Mouse (Mus musculus) layer of hippocampus, adult 8-10 months (tissue): ENCODE measurements around the gene Vkorc1l1. TPM values are rescaled to one million over a fixed set of nuclear protein-coding genes. Genes with fewer than 3 reads are reported as not detected.
"Not testable (repeated sequence)": the region's sequence is repeated elsewhere in the genome, so short reads cannot be mapped to it uniquely, and the experiment has no call there.

Experiments used
- DNase-seq, 2 experiments: peaks; one replicate each; pipeline ENCODE4 v3.0.0; 2022; ENCODE audit warnings: low spot score in 2 of 2
- total RNA-seq, 4 experiments: library from RNA; stranded (reverse); gene quantifications; 2 replicates each; pipeline ENCODE4 v1.2.4; 2022

Vkorc1l1 gene
- total RNA-seq = 10 to 100 TPM; 43.6 to 50.2 (median 45.9) TPM

DNA sequence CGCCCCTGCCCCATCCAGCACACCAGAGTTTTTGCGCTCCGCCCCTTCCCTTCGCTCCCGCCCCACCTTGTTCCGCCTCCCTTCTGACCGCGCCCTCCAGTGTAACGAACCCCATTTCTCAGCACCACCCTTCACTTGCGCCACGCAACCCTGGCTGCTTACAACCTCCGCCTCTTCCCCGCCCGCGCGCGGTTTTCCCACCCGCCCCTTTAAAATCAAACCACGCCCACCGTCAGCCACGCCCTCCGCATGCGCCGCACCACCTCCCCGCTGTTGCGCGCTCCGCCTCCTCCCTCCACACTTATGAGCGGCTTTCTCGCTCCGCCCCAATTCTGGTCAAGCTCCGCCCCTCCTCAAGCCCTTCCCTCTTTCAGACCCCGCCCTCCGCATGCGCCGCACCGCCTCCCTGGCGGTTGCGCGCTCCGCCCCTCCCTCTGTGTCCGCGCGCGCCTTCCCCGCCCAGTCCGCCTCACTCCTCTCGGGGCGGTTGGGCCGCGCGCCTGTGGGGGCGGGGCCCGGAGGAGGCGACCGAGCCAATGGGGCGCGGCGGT, at the start of gene Vkorc1l1:
Gene Vkorc1l1 (plus strand): TSS at position 476 of the 551 bp plus-strand sequence.
- DNase-seq = peak; percentile 97 to 98

DNA sequence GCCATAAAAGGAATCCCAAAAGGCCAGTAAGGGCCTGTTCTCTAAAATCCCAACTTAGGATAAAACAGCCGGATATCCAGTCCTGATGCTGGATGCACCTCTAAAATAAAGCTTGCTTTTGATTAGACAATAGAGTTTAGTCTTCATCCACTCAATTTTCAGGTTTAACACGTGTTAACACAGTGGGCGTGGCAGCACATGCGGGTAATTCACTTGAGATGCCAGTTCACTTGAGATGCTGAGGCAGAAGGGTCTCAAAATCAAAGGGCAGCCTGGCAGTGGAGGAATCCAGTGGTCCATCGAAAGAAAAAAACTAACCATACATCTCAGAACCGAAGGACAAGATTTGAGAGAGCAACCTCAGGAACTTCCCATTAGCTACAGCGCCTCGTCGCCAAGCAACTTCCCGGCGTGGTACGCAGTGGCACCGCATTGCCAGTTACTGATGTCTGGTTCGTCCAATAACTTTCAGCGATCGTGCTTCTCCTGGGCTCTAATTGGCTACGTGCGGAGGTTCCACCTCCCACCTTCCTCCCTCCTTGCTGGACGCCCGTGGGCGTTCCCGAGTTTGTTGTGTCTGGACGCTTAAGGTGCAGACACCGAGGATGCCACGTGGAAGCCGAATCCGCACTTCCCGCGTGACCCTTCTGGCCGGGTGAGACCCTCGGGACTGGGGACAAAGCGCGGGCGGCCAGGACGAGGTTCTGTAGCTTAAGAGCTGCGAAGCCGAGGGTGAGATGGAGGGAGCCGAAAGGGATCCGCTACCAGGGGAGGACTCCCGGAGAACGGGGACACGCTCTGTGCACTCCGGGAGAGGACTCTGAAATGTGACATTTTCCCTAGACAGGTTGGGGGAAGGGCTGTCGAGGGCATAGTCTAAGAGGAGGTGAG, 46.3 kb upstream of the Vkorc1l1 start, which contains the start of gene Zbed5:
Gene Zbed5 (plus strand): TSS at position 526 of the 891 bp plus-strand sequence.
- DNase-seq = peak; percentile 88 to 91

DNA sequence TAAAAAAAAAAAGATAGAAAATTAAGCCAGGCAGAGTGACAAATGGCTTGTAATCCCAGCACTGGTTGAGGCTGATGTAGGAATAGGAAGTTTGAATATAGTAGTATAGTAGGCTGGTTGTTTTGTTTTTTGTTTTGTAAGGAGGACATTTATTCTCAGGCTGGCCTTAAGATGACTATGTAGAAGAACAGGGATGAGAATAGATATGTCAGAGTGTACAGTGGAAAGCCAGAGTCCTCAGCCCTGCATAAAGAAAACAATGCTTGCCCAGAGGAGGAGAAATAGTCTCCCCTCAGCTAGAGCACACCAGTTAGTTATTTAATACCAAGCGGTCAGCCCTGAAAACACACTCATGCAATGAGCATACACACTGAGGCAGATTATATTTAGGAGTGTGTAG, 43.3 kb upstream of the Vkorc1l1 start, which contains the start of gene Phkg1:
Gene Phkg1 (minus strand): TSS at position 101 of the 400 bp plus-strand sequence.
- DNase-seq = no peak

DNA sequence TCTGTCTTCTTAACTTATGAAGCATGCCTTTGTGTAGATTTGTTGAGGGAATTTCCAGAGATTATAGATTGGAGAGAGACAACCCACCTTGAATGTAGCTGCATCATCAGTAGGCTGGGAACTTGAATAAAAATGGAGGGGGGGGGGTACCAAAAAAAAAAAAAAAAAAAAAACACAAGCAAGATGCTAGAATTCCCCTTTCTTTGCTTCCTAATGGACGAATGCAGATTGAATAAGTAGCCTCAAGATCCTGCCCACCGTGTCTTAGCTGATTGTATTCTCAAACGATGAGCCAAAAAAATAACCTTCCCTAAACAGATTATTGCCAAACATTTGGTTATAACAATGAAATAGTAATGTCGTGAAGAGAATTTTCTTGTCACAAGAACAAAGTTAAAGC, 34.0 kb upstream of the Vkorc1l1 start:
- no peak for DNase-seq

DNA sequence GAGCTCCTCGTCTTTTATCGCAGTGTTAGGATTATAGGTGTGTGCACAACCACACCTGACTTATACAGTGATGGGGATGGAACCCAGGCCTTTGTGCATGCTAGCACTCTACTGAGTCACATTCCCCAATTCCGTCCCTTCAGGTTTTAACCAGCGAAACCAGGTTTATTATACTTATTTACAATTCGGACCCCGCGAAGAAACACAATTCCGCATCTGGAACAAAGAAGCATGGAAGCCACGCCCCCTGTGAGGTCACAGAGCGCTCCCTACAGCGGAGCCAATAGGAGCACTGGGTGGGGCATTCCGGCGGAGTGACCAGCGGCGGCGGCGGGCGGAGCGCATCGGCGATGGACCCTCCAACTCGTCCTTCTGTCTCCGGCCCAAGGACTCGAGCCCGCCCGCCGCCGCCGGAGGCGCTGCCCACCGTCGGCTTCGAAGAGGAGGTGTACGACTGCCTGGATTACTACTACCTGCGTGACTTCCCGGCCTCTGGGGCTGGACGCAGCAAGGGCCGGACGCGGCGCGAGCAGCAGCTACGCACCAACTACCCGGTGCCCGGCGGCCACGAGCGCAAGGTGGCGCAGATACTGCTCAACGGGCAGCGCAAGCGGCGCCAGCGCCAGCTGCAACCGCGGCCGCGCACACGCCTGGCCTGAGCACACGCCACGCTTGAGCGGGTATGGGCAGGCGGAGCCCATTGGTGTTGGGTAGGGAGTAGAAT, 33.4 kb upstream of the Vkorc1l1 start, which contains the start of gene Nupr1l:
Gene Nupr1l (plus strand): TSS at position 299 of the 724 bp plus-strand sequence.
- peak; percentile 76 to 88 for DNase-seq

DNA sequence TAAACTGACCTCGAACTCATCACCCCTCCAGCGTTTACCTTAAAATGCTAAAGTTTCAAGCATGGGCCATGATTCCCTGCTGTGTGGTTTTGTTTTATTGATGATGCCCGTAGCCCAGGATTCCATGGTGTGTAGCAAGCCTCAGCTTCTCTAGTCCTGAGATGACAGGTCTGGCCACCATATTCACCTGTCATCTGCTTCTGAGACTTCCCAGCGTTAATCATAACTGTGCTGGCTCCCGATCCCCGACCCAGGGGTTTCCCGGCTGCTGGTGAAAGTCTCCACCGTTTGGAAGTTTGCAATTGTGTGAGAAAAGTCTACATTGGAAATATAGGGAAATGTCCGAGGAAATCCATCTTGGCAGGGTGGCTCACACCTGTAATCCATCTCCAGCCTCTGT, 32.6 kb upstream of the Vkorc1l1 start:
- no peak for DNase-seq

DNA sequence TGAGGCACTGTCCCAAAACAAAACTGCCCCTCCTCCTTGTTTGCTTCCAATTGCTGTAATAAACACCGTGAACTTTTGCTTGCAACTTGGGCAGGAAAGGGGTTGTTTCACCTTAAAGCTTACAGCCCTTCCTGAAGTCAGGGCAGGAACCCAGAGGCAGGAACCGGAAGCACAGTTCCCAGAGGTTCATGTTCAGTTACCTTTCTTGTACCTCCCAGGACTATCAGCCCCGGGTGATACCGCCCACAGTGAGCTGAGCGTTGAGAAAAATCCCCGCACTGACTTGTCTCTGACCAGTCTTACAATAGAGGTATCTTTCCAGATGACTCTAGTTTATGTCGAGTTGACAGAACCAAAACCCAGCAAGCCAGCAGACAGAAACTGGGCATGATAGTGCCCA, 32.2 kb upstream of the Vkorc1l1 start:
- DNase-seq = no peak

DNA sequence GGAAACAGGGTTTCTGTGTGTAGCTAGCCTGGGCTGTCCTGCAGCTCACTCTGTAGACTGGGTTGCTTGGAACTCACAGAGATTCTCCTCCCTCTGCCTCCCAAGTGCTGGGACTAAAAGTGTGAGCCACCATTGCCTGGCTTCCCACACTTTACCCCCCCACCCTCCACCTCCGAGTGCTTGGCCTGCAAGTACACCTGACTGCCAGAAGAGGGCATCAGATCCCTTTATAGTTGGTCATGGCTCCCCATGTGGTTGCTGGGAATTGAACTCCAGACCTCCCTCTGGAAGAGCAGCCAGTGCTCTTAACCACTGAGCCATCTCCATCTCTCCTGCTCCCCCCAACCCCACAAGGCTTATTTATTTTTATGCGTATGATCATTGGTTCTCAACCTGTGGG, 27.7 kb upstream of the Vkorc1l1 start:
- no peak for DNase-seq

DNA sequence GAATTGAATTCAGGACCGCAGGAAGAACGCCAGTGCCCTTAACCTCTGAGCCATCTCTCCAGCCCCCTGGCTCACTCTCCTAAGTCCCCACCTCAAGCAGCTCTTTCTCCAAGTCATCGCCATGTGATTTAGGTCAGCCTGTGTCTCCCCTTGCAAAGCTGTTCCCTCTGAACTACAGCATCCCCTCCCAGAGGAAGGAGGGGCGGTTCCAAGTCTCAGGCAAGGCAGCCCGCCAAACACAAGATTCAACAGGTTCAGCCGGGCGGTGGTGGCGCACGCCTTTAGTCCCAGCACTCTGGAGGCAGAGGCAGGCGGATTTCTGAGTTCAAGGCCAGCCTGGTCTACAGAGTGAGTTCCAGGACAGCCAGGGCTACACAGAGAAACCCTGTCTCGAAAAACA, 26.3 kb upstream of the Vkorc1l1 start:
- DNase-seq = not testable (repeated sequence)

DNA sequence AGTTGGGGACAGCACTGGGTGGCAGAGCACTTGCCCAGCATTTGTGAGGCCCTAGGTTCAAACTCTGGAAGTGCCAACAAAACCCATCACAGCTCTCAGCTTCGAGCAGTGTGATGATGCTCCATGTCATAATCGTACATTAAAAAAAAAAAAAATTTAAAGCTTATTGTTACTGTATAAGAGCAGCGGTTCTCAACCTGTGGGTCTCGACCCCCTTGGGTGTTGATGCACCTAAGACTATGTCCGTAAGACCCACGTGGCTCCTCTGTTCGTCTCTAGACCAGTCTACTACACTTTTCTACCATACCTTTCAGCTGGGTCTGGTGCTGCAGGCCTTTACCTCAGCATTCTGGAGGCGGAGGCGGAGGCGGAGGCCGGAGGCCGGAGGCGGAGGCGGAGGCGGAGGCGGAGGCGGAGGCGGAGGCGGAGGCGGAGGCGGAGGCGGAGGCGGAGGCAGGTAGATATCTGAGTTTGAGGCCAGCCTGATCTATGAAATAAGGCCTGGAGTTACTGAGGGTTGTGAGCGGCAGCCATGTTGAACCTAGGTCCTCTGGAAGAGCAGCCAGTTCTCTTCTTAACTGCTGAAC, 23.6 kb upstream of the Vkorc1l1 start:
- no peak for DNase-seq

DNA sequence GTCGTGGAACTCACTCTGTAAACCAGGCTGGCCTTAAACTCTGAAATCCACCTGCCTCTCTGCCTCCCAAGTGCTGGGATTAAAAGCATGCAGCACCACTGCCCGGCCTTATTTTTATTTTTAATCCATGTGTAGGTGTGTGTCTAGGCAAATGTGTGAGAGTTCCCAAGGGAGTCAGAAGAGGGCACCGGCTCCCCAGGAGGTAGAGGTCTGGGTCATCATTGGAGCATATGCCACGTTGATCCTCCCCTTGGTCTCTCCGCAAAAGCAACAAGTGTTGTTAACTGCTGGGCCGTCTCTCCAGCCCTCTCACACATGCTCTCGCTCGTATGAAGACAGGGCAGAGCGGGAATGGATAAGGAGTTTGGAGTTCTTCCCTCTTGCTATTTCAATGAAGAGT, 23.0 kb upstream of the Vkorc1l1 start:
- no peak for DNase-seq

DNA sequence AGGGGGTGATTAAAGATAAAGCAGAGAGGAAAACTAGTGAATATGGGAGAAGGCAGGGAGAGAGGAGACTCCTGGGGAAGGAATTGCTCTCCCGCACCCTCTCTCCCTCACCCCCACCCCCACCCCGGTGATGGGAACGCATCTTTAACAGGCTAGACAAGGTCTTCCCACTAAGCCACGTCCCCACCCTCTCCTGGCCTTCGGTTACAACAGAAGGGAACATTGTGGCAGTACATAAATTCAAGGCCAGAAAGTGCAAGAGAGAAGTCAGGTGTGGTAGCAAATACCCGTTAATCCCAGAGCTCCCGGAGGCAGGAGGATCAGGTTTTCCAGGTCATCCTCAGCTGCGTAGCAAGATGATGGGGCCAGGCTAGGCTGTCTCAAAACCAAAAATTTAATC, 22.4 kb upstream of the Vkorc1l1 start:
- DNase-seq = no peak

DNA sequence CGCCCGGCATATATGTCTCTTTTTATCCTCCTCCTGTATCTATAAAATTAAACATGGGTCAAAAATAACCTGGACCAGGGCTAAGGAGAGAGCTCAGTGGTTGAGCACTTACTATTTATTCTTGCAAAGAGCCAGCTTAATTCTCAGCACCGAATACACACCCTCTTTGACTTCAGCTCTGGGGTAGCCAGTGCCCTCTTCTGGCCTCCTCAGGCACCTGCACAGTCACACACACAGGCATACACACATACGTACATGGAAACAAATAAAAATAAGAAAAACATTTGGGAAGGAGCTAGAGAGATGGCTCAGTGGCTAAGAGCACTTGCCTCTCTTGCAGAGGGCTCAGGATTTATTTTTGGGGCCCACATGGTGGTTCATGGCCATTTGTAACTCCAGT, 19.8 kb upstream of the Vkorc1l1 start:
- no peak for DNase-seq

DNA sequence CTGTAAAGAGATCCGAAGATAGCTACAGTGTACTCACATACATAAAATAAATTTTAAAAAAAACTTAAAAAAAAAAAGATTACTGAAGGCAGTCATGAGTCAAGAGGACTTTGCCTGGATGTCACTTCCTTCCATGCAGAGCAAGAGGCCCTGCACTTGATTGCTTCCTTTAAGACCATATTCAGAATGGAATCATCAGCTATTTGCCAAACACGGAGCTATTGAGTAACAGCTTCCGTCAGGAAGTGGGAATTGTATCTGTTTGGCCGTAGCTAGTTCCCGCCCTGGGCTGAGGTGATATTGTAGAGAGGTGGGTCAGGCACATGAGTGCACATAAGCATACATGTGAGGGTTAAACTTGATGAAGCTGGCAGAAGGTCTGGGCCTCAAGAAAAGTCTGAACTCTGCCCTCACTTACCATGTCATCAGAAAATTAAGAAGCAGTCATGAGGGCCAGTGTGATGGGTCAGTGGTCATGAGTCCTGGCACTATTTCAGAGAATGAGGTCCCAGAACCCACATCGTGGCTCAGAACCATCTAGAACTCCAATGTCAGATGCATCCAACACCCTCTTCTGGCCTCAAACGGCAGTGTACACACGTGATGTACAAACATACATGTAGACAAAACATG, 16.8 kb upstream of the Vkorc1l1 start:
- no peak for DNase-seq

DNA sequence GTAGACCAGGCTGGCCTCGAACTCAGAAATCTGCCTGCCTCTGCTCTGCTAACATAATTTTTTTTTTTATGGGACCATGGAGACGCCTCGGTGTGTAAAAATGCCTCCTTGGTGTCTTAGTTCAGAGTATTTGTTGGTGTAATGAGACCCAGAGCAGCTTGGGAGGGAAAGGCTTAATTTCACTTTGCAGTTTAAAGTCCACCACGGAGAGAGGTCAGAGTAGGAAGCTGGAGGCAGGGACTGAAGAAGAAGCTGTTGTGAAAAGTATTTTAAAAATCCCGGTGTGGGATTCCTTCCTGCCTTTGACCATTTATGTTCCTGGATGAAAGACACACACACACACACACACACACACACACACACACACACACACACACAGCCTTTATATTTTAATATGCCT, 15.8 kb upstream of the Vkorc1l1 start:
- no peak for DNase-seq

DNA sequence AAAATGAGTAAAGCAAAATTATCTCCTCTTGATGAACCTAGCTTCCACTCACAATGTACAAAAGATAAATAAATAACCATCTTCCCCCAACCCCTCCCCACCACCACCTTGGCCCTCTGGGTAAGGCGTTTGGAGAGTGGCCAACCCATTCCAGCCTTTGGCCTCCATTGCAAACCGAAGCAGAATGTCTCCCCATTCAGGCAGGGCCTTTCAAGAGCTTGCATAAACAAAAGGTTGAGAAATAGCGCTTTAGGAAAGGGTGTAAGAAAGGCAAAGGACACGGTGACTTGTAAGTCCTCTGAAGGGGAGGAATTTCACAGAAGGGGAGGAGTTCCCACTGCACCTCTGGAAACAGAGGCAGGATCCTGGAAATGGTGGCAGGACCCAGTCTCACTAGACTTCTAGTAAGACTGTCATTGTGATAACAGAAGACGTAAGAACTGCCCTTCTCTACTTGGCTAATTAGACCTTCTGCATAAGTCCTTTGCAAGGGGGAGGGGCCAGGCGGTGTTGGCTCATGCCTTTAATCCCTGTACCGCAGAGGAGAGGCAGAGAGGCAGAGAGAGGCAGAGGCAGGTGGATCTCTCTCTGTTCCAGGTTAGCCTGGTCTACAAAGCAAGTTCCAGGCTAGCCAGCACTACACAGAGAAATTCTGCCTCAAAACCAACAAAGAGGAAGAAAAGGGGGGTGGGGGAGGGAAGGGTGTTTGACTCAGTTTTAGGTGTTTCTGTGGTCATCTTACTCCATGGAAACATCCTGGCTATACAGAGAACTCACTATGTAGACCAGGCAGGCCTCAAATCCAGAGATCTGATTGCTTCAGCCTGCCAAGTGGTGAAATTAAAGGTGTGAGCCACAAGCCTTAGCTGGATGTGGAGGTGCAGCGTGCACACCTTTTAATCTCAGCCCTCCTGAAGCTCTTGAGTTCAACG, 11.6 kb upstream of the Vkorc1l1 start:
- no peak for DNase-seq

DNA sequence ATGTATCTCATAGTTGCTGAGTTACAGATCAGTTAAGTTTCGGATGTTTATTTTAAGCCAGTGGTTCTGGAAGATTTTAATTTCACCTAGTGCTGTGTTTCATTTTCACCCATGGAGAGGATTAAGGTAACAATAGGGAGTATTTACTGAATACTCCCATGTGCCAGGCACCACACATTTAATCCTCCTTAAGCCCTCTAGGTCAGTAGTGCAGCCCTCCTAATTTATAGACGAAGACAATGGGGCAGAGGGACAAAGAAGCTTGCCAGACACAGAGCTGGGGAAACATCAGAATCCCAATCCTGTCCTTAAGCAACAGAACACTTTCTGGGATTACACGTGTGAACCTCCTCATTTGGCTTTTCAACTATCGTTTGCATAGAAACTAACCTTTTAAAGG, 4.8 kb upstream of the Vkorc1l1 start:
- DNase-seq = no peak

DNA sequence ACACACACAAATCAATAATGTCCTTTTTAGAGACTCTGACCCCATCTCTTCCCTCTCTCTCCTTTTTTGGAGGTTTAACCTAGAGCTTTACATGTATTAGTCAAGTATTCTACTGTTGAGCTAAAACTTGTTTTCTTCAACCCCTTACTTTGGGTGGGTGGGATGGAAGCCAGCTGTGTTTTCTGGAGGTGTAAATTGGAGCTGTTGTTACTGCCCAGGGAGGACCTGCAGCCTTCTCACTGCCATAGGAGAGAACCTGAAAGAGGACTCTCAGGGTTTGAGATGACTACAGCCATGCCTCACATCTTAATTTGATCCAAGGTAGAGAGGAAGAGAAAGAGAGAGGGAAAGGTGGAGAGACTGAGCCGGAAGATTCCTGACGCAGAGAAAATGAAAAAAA, 1.5 kb upstream of the Vkorc1l1 start:
- DNase-seq = no peak

DNA sequence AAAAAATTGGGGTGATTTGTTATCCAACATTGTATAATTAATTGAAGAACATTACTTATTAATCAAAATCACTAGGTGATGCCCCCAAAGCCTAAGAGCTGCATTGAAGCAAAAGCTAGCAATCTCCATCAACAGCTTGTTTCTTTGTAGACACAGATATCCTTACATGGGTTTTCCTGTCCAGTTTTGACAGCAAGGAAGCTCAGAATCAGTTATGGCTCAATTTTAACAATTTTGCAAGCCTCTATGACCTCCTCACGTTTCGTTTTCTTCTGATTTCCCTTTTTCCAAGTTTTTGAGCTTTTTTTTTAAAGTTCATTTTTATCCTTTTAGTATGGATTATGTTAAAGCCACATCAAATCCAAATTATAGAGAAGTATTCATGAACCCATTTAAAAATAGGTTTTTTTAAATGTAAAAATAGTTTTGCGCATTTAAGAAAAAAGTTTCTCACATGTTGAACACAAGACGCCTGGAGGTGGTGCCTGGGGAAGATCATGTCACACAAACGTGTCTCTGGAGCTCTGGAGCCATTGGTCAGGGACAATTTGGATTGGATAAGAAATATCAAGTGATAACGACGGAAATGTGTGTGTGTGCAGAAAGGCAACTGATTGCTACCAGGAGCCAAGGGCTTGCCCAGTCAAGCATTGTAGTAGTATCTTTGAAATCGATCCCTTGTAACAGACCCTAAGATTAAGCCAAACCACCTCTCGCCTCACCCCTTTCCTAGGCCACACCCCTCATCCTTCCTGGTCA, 855 bp upstream of the Vkorc1l1 start:
- DNase-seq = no peak
